Mouse (Mus musculus) intestine, embryonic 14.5 days (tissue): Measurements from ENCODE around the gene 4931428F04Rik. TPM values are rescaled to one million over a fixed set of nuclear protein-coding genes. Genes with fewer than 3 reads are reported as not detected.
"Not testable (repeated sequence)": the region's sequence is repeated elsewhere in the genome, so short reads cannot be mapped to it uniquely, and the experiment has no call there.

ENCODE experiments used
- ATAC-seq: fragments of 200-750 bp; cut with Nextera tagmentation; replicated peaks from 2 replicates; pipeline ENCODE4 v1.8.0; 2017; ENCODE audit warnings: low read depth, moderate number of reproducible peaks, moderate TSS enrichment, moderate library complexity; ENCODE audit not compliant: low FRiP score, low TSS enrichment
- DNase-seq: peaks from one replicate; pipeline ENCODE4 v3.0.0-alpha.2; 2018; ENCODE audit warnings: low spot score
- H3K27ac ChIP-seq: fragments of 300-500 bp; sonication (generic); 2 replicates; pipeline ENCODE4 v1.5.1; 2014; ENCODE audit warnings: low read depth, mild to moderate bottlenecking, control low read depth
- H3K27me3 ChIP-seq: fragments of 300-500 bp; sonication (generic); replicated peaks from 2 replicates; pipeline ENCODE4 v1.6.1; 2014; ENCODE audit warnings: low read length, control low read depth; ENCODE audit not compliant: control insufficient read depth, insufficient read depth
- H3K36me3 ChIP-seq: fragments of 300-500 bp; sonication (generic); 2 replicates; pipeline ENCODE4 v1.6.1; 2014; ENCODE audit warnings: low read length, control low read depth; ENCODE audit not compliant: control insufficient read depth, insufficient read depth
- H3K4me1 ChIP-seq: fragments of 300-500 bp; sonication (generic); replicated peaks from 2 replicates; pipeline ENCODE4 v1.6.1; 2014; ENCODE audit warnings: low read length, control low read depth, mixed read lengths; ENCODE audit not compliant: control insufficient read depth, insufficient read depth
- H3K4me2 ChIP-seq: fragments of 300-500 bp; sonication (generic); 2 replicates; pipeline ENCODE4 v1.6.1; 2014; ENCODE audit warnings: low read length
- H3K4me3 ChIP-seq: fragments of 300-500 bp; sonication (generic); 2 replicates; pipeline ENCODE4 v1.5.1; 2014; ENCODE audit warnings: low read depth, low read length, control low read depth, mixed read lengths
- H3K9ac ChIP-seq: fragments of 300-500 bp; sonication (generic); 2 replicates; pipeline ENCODE4 v1.6.1; 2014; ENCODE audit warnings: mild to moderate bottlenecking, low read length
- H3K9me3 ChIP-seq: fragments of 300-500 bp; sonication (generic); 2 replicates; pipeline ENCODE4 v1.6.1; 2016; ENCODE audit warnings: low read length, control low read depth; ENCODE audit not compliant: control insufficient read depth
- WGBS: fragments of 180-500 bp; shearing (Covaris S2); extraction: QIAGEN DNeasy Blood & Tissue Kit; methylation state at CpG from one replicate; pipeline ENCODE4 v1.1.7; 2014; 5-methylcytosine and 5-hydroxymethylcytosine counted together
- polyA plus RNA-seq: library from polyadenylated mRNA; unstranded; fragments of >200 nt; fragmentation: Nextera tagmentation; extraction: Ambion mirVana; gene quantifications from 2 replicates; pipeline ENCODE4 v1.2.1, GENCODE M21; 2014

4931428F04Rik gene
- polyA plus RNA-seq, 1 experiment from 2014 or later = 9.1 TPM

DNA sequence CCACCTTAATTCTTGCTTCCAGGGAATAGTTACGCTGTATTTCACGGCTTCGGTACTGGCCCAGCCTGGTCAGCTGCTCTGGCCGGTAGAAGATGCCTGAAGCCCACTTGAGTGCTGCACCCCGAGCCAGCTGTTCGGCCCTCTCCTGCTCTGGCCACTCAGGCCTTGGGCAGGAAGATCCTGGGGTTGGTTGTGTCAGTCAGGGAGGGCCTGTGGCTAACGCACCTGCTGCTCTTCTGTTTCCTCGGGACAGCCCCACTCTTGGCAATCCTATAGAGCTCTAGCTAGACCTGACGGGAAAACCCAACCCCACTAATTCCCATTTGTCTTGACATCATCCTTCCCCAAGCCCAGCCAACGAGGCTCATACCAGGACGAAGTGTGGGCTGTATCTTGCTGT is 5.6 kb upstream of the 4931428F04Rik start:
- H3K27ac ChIP-seq = no peak overlapping the region
- peak overlapping the region; percentile 1; the same call in 1 of the 2 replicates for H3K4me3 ChIP-seq
- DNase-seq (no peak), ATAC-seq (no peak)
- no peaks in the 10 kb centered on the region for H3K9me3 ChIP-seq
- 70% methylated on average over 11 of the region's 11 CpGs for WGBS
- peaks cover 21% of the 10 kb centered on the region for H3K4me1 ChIP-seq
- H3K4me2 ChIP-seq = peak overlapping the region; percentile 18; the same call in 1 of the 2 replicates
- peaks cover 17% of the 10 kb centered on the region for H3K36me3 ChIP-seq
- H3K27me3 ChIP-seq = peaks cover 6% of the 10 kb centered on the region
- H3K9ac ChIP-seq = no peak overlapping the region

DNA sequence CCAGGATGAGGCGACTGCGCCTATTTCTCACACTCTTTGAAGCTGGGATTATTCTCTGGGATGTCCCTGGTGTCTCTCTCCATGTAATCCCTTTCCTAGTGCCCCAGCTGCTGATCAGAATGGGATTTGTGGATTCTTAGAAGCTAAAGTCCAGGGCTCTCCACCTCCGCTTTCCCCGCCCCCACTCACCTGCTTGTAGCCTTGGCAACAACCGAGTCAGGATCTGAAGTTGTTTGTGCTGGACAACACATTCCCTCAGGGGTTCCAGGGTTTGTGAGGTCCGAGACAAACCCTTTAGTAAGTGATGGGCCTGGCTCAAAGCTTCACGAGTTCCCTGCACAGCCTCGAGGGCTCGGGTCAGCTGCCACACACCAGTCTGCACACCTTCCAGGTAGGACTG is 5.1 kb upstream of the 4931428F04Rik start:
- WGBS = 62% methylated on average over 9 of the region's 9 CpGs
- no peak for DNase-seq
- no peak overlapping the region for H3K27ac ChIP-seq
- H3K4me1 ChIP-seq = peaks cover 25% of the 10 kb centered on the region
- peaks cover 12% of the 10 kb centered on the region for H3K36me3 ChIP-seq
- no peak for ATAC-seq
- no peak overlapping the region for H3K4me3 ChIP-seq
- H3K9ac ChIP-seq = no peak overlapping the region
- no peak overlapping the region; the same call in 1 of the 2 replicates for H3K4me2 ChIP-seq
- peaks cover 10% of the 10 kb centered on the region for H3K27me3 ChIP-seq
- no peaks in the 10 kb centered on the region for H3K9me3 ChIP-seq

DNA sequence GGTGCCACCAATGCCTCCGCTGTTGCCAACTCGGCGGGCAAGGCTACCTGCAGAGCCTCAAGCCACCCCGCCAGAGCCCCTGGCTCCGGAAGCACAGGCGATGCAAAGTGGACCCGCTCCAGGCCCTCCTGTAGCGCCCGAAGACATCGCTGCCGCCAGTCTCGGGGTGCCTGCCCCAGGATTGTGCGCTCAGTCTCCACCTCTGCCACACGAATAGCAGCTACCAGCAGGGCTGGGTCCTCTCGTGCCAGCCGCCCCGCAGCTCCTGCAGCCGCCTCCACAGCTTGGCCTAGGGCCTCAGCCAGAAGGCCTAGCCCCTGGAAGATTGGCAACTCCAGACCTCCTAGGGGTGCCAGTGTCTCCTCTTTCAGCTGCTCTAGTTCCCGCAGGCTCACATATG is 3.7 kb upstream of the 4931428F04Rik start:
- WGBS = 65% methylated on average over 19 of the region's 19 CpGs
- no peak overlapping the region for H3K9ac ChIP-seq
- H3K27me3 ChIP-seq = peaks cover 10% of the 10 kb centered on the region
- H3K27ac ChIP-seq = no peak overlapping the region
- DNase-seq = no peak
- peaks cover 20% of the 10 kb centered on the region for H3K4me1 ChIP-seq
- H3K9me3 ChIP-seq = no peaks in the 10 kb centered on the region
- H3K4me2 ChIP-seq = no peak overlapping the region
- no peaks in the 10 kb centered on the region for H3K36me3 ChIP-seq
- no peak overlapping the region for H3K4me3 ChIP-seq
- ATAC-seq = no peak

DNA sequence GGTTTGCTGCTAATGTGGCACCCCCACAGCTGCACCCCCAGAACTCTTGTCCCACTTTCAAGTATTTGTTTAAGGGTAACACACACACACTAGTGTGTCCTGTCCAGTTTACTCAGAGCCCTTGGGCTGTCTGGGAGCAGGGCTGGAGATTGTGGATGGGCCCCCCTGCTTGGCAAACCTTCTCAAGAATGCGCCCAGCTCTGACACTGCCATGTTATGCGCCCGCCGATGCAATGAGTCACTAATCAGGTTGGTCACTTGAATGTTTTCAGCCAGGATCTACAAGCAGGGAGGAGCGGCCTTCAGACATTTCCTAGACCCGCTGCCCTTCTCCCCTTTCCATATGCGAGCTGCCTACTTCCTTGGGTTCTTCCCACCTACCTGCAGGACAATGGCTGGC is 2.8 kb upstream of the 4931428F04Rik start:
- 81% methylated on average over 7 of the region's 7 CpGs for WGBS
- no peak overlapping the region for H3K4me2 ChIP-seq
- H3K36me3 ChIP-seq = no peaks in the 10 kb centered on the region
- DNase-seq = no peak
- H3K4me3 ChIP-seq = no peak overlapping the region
- H3K9me3 ChIP-seq = no peaks in the 10 kb centered on the region
- peaks cover 17% of the 10 kb centered on the region for H3K4me1 ChIP-seq
- H3K27me3 ChIP-seq = peaks cover 10% of the 10 kb centered on the region
- ATAC-seq = no peak
- H3K27ac ChIP-seq = no peak overlapping the region
- H3K9ac ChIP-seq = no peak overlapping the region

DNA sequence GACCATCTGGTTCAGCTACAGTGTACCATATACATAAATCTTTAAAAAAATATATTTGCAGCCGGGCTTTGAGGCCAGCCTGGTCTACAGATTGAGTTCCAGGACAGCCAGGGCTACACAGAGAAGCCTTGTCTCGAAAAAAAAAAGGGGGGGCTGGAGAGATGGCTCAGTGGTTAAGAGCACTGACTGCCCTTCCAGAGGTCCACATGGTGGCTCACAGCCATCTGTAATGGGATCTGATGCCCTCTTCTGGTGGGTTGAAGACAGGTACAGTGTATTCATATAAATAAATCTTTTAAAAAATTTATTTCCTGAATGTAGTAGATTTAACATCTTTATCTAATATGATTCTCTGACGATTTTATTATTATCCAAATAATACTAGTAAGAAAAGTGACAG is 2.1 kb upstream of the 4931428F04Rik start:
- not testable (repeated sequence) for H3K9ac ChIP-seq, H3K4me2 ChIP-seq, H3K36me3 ChIP-seq, ATAC-seq, H3K4me3 ChIP-seq, DNase-seq, H3K9me3 ChIP-seq, H3K27ac ChIP-seq
- peaks cover 12% of the 10 kb centered on the region for H3K4me1 ChIP-seq
- peaks cover 10% of the 10 kb centered on the region for H3K27me3 ChIP-seq
- WGBS = 65% methylated on average over 3 of the region's 3 CpGs

DNA sequence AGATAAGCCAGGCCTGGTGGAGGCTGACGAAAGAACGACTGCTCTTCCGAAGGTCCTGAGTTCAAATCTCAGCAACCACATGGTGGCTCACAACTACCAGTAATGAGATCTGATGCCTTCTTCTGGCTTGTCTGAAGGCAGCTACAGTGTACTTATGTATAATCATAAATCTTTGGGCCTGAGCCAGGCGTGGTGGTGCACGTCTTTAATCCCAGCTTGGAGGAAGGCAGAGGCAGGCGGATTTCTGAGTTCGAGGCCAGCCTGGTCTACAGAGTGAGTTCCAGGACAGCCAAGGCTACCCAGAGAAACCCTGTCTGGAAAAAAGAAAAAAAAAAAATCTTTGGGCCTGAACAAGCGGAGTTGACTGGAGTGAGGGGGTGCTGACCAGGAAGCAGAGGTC is 1.7 kb upstream of the 4931428F04Rik start:
- ATAC-seq, H3K27ac ChIP-seq, H3K9me3 ChIP-seq, H3K4me3 ChIP-seq, H3K4me2 ChIP-seq, H3K36me3 ChIP-seq, H3K9ac ChIP-seq, DNase-seq: not testable (repeated sequence)
- Histone ChIP-seq H3K27me3 (peaks cover 10% of the 10 kb centered on the region), H3K4me1 (peaks cover 10% of the 10 kb centered on the region)
- WGBS = 85% methylated on average over 8 of the region's 8 CpGs

DNA sequence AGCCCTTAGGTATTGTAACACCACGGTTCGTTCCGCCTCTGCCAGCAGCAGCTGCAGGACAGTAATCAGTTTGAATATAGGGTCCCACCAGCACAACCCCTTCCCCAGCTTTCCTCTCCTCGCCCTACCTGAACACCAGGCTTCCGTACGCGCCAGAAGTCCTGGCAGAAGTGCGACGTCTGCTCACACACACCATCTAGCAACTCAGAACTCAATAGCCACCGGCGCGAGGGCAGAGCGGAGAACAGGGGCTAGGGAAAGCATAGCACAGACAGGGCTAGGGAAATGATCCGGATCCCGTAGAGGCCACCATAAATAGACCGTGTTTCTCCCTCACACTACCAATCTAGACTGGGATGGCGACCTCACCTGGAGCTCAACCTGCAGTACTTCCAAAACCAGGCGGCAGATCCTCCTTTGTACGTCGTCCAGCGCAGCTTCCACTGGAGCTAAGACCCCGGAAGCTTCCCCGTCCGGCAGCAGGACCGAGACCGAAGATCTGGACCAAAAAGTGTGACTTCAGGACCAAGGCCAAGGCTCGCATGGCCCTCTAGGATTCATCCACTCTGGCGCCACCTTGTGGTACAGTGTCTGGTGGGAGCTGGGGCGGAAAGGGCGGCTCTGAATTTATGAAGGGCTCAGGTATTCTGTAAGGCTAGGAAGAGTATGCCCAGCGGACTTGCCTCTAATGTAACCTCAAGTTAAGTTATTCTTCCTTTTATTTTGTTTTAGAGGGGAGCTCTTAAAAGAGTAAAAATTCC is 1.1 kb upstream of the 4931428F04Rik start:
- H3K9ac ChIP-seq = no peak overlapping the region
- peaks cover 10% of the 10 kb centered on the region for H3K4me1 ChIP-seq
- no peak overlapping the region for H3K27ac ChIP-seq
- no peaks in the 10 kb centered on the region for H3K36me3 ChIP-seq
- DNase-seq = peak; percentile 99
- peaks cover 10% of the 10 kb centered on the region for H3K27me3 ChIP-seq
- peak overlapping the region; percentile 85; the same call in 1 of the 2 replicates for H3K4me2 ChIP-seq
- WGBS = 8% methylated on average over 31 of the region's 31 CpGs
- no peak overlapping the region for H3K4me3 ChIP-seq
- H3K9me3 ChIP-seq = no peaks in the 10 kb centered on the region
- ATAC-seq = no peak

DNA sequence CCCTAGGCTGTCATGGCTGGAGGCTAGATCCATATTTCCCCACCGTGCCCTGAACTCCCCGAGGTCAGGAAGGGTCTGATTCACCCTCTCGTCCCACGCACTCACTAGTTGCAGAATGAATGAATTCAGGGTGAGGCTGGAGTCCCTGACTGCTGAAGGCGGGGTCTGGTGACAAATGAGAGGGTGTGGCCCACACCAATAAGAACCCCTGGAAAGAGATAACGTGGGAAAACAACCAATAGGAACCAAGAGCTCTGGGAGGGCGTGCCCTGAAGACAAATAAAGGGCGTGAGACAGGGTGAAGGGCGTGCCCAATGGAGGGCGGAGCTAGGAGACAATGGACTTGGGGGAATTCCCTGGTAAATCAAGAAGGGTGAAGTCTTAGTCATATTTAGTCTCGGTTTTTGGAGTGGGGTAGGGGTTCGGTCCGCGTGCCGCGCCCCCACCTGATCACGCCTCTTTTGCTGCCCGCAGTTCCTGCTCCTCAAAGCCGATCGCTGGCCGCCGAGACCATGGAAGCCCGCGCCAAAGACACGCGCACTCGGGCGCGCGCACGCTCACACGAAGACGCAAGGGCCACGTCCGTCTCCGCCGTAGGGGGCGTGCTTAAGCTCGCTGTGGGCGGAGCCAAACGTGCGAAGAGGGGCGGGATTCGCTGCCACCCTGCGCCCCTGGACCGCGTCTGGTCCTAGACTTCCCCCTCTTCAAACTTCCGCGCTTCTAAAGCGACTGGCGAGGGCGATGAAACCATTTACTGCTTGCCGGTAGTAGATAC is 519 bp downstream of the 4931428F04Rik start:
- DNase-seq = peak; percentile 98
- peak overlapping the region; percentile 71; the same call in 1 of the 2 replicates for H3K27ac ChIP-seq
- no peaks in the 10 kb centered on the region for H3K9me3 ChIP-seq
- peak; percentile 90 for ATAC-seq
- peak overlapping the region; percentile 61 for H3K9ac ChIP-seq
- peak overlapping the region; percentile 85 for H3K4me2 ChIP-seq
- peak overlapping the region; percentile 51 for H3K4me3 ChIP-seq
- peaks cover 10% of the 10 kb centered on the region for H3K4me1 ChIP-seq
- peaks cover 10% of the 10 kb centered on the region for H3K27me3 ChIP-seq
- H3K36me3 ChIP-seq = peaks cover 5% of the 10 kb centered on the region; the same call in 1 of the 2 replicates
- under 1% methylated on average over 53 of the region's 53 CpGs for WGBS
